Mouse (Mus musculus) spleen, adult 18-20 months (tissue): ENCODE measurements at regions not wholly inside any gene's neighbourhood (a gene's known extent, or its start where the extent isn't known, plus 50 kb on each side); places are given as distances from the start of the nearest gene placed in this dataset.

ENCODE experiments used
- DNase-seq, 2 experiments: peaks; one replicate each; pipeline ENCODE4 v3.0.0; 2022; ENCODE audit warnings: mixed read lengths in 2 of 2

GRCm38 (mm10) chr16:95811092-95811491 lies 109.2 kb downstream of the Ets2 start:
- DNase-seq, result no peak

GRCm38 (mm10) chr16:95809127-95809876 lies 107.4 kb downstream of the Ets2 start:
- no peak for DNase-seq

GRCm38 (mm10) chr16:95806510-95806909 lies 104.6 kb downstream of the Ets2 start:
- no peak for DNase-seq

- DNase-seq, result no peak
These were observed 102.3 kb downstream of the Ets2 start for GRCm38 (mm10) chr16:95804199-95804598.

- no peak for DNase-seq
These were observed 100.8 kb downstream of the Ets2 start for GRCm38 (mm10) chr16:95802641-95803040.

- DNase-seq, result no peak
These were observed 100.3 kb downstream of the Ets2 start for GRCm38 (mm10) chr16:95802207-95802606.

GRCm38 (mm10) chr16:95800911-95801442 lies 99.1 kb downstream of the Ets2 start:
- no peak for DNase-seq

- DNase-seq, result no peak
These were observed 96.7 kb downstream of the Ets2 start for GRCm38 (mm10) chr16:95798582-95798981.

GRCm38 (mm10) chr16:95798099-95798498 lies 96.2 kb downstream of the Ets2 start:
- DNase-seq, result no peak

GRCm38 (mm10) chr16:95797141-95797540 lies 95.3 kb downstream of the Ets2 start:
- DNase-seq, result no peak

GRCm38 (mm10) chr16:95794876-95795275 lies 93.0 kb downstream of the Ets2 start:
- no peak for DNase-seq

GRCm38 (mm10) chr16:95794281-95794727 lies 92.4 kb downstream of the Ets2 start:
- no peak for DNase-seq

- no peak for DNase-seq
These were observed 88.8 kb downstream of the Ets2 start for GRCm38 (mm10) chr16:95790691-95791090.

- DNase-seq, result no peak
These were observed 87.7 kb downstream of the Ets2 start for GRCm38 (mm10) chr16:95789548-95789947.

GRCm38 (mm10) chr16:95781681-95782080 lies 79.8 kb downstream of the Ets2 start:
- no peak for DNase-seq

- no peak for DNase-seq
These were observed 78.6 kb downstream of the Ets2 start for GRCm38 (mm10) chr16:95780431-95780830.

GRCm38 (mm10) chr16:95778845-95779722 lies 77.2 kb downstream of the Ets2 start:
- DNase-seq, result no peak

GRCm38 (mm10) chr16:95778173-95778572 lies 76.3 kb downstream of the Ets2 start:
- no peak for DNase-seq

GRCm38 (mm10) chr16:95776610-95777363 lies 74.9 kb downstream of the Ets2 start:
- no peak for DNase-seq

GRCm38 (mm10) chr16:95776010-95776409 lies 74.1 kb downstream of the Ets2 start:
- DNase-seq, result no peak

- DNase-seq, result no peak
These were observed 73.5 kb downstream of the Ets2 start for GRCm38 (mm10) chr16:95775361-95775760.

- no peak for DNase-seq
These were observed 71.3 kb downstream of the Ets2 start for GRCm38 (mm10) chr16:95773151-95773550.
